Mouse (Mus musculus) myocyte (in vitro differentiated cells): Measurements from ENCODE around the gene Plin3.

Source experiments
- CEBPB ChIP-seq: IDR thresholded peaks from 2 replicates; pipeline ENCODE4 v1.6.1; 2011; ENCODE audit warnings: mild to moderate bottlenecking, moderate library complexity; ENCODE audit not compliant: poor library complexity, insufficient read depth, severe bottlenecking
- E2F4 ChIP-seq: IDR thresholded peaks from one replicate; pipeline ENCODE4 v1.6.1; 2011; ENCODE audit warnings: mild to moderate bottlenecking, control low read depth, moderate library complexity; ENCODE audit not compliant: insufficient read depth
- MAX ChIP-seq: IDR thresholded peaks from one replicate; pipeline ENCODE4 v1.6.1; 2011; ENCODE audit warnings: low read depth, mild to moderate bottlenecking, control low read depth
- MYOG ChIP-seq, 3 experiments: IDR thresholded peaks; one replicate each; pipeline ENCODE4 v1.6.1; 2011; ENCODE audit warnings: control low read depth in 2 of 3, low read depth in 2 of 3, mild to moderate bottlenecking in 2 of 3; ENCODE audit not compliant: insufficient read length in 2 of 3, control insufficient read depth in 1 of 3, insufficient read depth in 1 of 3
- POLR2A ChIP-seq: IDR thresholded peaks from one replicate; pipeline ENCODE4 v1.6.1; 2011; ENCODE audit warnings: low read depth, mild to moderate bottlenecking, control low read depth, moderate library complexity; ENCODE audit not compliant: insufficient read length
- POLR2AphosphoS2 ChIP-seq: IDR thresholded peaks from one replicate; pipeline ENCODE4 v1.6.1; 2011; ENCODE audit warnings: low read depth, control low read depth; ENCODE audit not compliant: insufficient read length
- REST ChIP-seq: IDR thresholded peaks from one replicate; pipeline ENCODE4 v1.6.1; 2011; ENCODE audit warnings: mild to moderate bottlenecking, control low read depth, moderate library complexity; ENCODE audit not compliant: insufficient read depth, insufficient read length
- SRF ChIP-seq: IDR thresholded peaks from one replicate; pipeline ENCODE4 v1.6.1; 2011; ENCODE audit warnings: low read depth; ENCODE audit not compliant: control insufficient read depth, insufficient read length
- TCF12 ChIP-seq: IDR thresholded peaks from one replicate; pipeline ENCODE4 v1.6.1; 2011; ENCODE audit warnings: mild to moderate bottlenecking, control low read depth; ENCODE audit not compliant: poor library complexity, insufficient read depth, severe bottlenecking
- TCF3 ChIP-seq: IDR thresholded peaks from one replicate; pipeline ENCODE4 v1.6.1; 2011; ENCODE audit warnings: low read depth, control low read depth; ENCODE audit not compliant: insufficient read length
- USF1 ChIP-seq: IDR thresholded peaks from one replicate; pipeline ENCODE4 v1.6.1; 2011; ENCODE audit warnings: low read depth, mild to moderate bottlenecking, control low read depth, moderate library complexity

GRCm38 (mm10) chr17:56293291-56293690, 618 bp upstream of the Plin3 start:
- no peak for TF ChIP-seq POLR2A
- no peak for TF ChIP-seq USF1
- TF ChIP-seq MYOG (IDR thresholded peaks at IDR 0.05; ENCODE audit: control insufficient read depth in 1 of 3, insufficient read depth in 1 of 3, insufficient read length in 2 of 3, low read depth in 2 of 3): peak in 1 of 3 experiments; percentile 33
- TF ChIP-seq CEBPB: no peak
- TF ChIP-seq MAX: no peak
- no peak for TF ChIP-seq TCF3
- TF ChIP-seq SRF: no peak
- no peak for TF ChIP-seq TCF12
- no peak for TF ChIP-seq POLR2AphosphoS2
- TF ChIP-seq E2F4: no peak
- TF ChIP-seq REST: no peak
